Mouse (Mus musculus) embryonic facial prominence, embryonic 12.5 days (tissue): ENCODE results near the gene Gm20518. TPM values are rescaled to one million over a fixed set of nuclear protein-coding genes. Genes with fewer than 3 reads are reported as not detected.

Experiments used
- ATAC-seq: fragments of 200-750 bp; cut with Nextera tagmentation; 2 replicates; pipeline ENCODE4 v1.8.0; 2017; ENCODE audit not compliant: insufficient number of reproducible peaks, insufficient read depth, low FRiP score, low TSS enrichment
- H3K27ac ChIP-seq: fragments of 300-500 bp; sonication (generic); 2 replicates; pipeline ENCODE4 v1.5.1; 2016; ENCODE audit warnings: mild to moderate bottlenecking
- H3K27me3 ChIP-seq: fragments of 300-500 bp; sonication (generic); 2 replicates; pipeline ENCODE4 v1.6.1; 2016; ENCODE audit warnings: mild to moderate bottlenecking, moderate library complexity
- H3K36me3 ChIP-seq: fragments of 300-500 bp; sonication (generic); 2 replicates; pipeline ENCODE4 v1.6.1; 2016; ENCODE audit warnings: mild to moderate bottlenecking
- H3K4me1 ChIP-seq: fragments of 300-500 bp; sonication (generic); 2 replicates; pipeline ENCODE4 v1.6.1; 2016
- H3K4me2 ChIP-seq: fragments of 300-500 bp; sonication (generic); replicated peaks from 2 replicates; pipeline ENCODE4 v1.6.1; 2016; ENCODE audit warnings: mild to moderate bottlenecking, moderate library complexity
- H3K4me3 ChIP-seq: fragments of 300-500 bp; sonication (generic); 2 replicates; pipeline ENCODE4 v1.5.1; 2016; ENCODE audit warnings: mild to moderate bottlenecking
- H3K9ac ChIP-seq: fragments of 300-500 bp; sonication (generic); 2 replicates; pipeline ENCODE4 v1.6.1; 2016; ENCODE audit warnings: mild to moderate bottlenecking, moderate library complexity
- H3K9me3 ChIP-seq: fragments of 300-500 bp; sonication (generic); 2 replicates; pipeline ENCODE4 v1.6.1; 2016; ENCODE audit warnings: mild to moderate bottlenecking, moderate library complexity
- WGBS: fragments of 180-500 bp; shearing (Covaris S2); methylation state at CpG from one replicate; pipeline ENCODE4 v1.1.7; 2016; 5-methylcytosine and 5-hydroxymethylcytosine counted together
- polyA plus RNA-seq: library from polyadenylated mRNA; unstranded; fragments of >200 nt; fragmentation: Nextera tagmentation; extraction: Ambion mirVana; gene quantifications from 2 replicates; pipeline ENCODE4 v1.2.1, GENCODE M21; 2016

Gm20518 gene
- polyA plus RNA-seq, 1 experiment from 2014 or later = 0.19 TPM

- H3K4me1 ChIP-seq = peaks cover 14% of the 10 kb centered on the region
- ATAC-seq = no peak
- no peak overlapping the region for H3K27ac ChIP-seq
- no peaks in the 10 kb centered on the region for H3K36me3 ChIP-seq
- WGBS = 74% methylated on average over 8 of the region's 8 CpGs
- H3K9me3 ChIP-seq = no peaks in the 10 kb centered on the region
- no peak overlapping the region for H3K9ac ChIP-seq
- 0 out of 2 replicates have a peak overlapping the region, but pooled peaks have one; percentile 81 for H3K4me2 ChIP-seq
- H3K4me3 ChIP-seq = no peak overlapping the region
- H3K27me3 ChIP-seq = peaks cover 14% of the 10 kb centered on the region
Observed at GRCm38 (mm10) chr16:17816528-17816927, 74.9 kb downstream of the Gm20518 start.

DNA sequence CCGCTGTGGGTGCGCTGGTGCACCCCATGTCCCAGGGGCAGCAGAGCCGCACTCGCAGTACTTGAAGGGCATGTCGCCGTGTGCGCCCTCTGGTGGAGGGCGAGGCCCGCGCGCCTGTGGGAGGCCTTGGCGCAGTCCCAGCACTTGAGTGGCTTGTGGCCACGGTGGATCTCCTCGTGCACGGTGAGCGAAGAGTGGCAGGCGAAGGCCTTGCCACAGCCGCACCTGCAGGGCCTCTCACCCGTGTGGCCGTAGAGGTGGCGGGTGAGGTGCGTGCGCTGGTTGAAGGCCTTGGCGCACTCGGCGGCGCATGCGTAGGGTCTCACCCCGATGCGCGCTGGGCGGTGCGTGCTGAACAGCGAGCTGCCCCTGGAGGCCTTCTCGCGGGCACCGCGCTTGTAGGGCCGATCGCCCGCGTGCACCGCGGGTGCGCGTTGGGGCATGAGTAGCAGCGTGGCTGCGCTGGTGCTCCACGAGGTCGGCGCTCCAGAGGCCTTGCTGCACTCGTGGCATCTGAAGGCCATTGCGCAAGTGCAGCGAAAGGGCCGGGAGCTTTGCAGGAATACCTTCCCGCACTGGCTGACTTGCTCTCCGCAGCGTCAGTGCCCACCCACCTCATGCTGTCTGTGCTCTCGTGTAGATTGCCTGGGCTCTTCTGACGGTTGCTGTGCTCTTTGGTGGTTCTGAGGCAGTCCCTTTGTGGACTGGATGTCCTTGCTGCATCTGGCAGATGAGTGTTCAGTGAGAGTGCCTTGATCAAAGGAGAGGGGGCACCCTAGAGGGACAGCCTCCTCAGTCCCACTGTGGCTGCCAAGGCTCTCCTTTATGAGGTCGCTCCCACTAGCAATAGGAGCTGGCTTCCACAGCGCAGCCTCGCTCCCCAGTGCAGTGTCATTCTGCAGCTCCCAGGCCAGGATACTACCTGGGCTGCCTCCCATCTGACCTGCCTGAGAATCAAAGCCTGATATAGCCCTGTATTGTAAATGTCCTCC, 75.8 kb downstream of the Gm20518 start:
- 2% methylated on average over 63 of the region's 63 CpGs for WGBS
- ATAC-seq = peak; percentile 76
- Histone ChIP-seq H3K27me3 (peaks cover 14% of the 10 kb centered on the region), H3K36me3 (no peaks in the 10 kb centered on the region), H3K4me1 (peaks cover 18% of the 10 kb centered on the region), H3K27ac (peak overlapping the region; percentile 17; the same call in 1 of the 2 replicates), H3K4me3 (peak overlapping the region; percentile 48), H3K9ac (peak overlapping the region; percentile 59), H3K4me2 (peak overlapping the region; percentile 81), H3K9me3 (no peaks in the 10 kb centered on the region)

DNA sequence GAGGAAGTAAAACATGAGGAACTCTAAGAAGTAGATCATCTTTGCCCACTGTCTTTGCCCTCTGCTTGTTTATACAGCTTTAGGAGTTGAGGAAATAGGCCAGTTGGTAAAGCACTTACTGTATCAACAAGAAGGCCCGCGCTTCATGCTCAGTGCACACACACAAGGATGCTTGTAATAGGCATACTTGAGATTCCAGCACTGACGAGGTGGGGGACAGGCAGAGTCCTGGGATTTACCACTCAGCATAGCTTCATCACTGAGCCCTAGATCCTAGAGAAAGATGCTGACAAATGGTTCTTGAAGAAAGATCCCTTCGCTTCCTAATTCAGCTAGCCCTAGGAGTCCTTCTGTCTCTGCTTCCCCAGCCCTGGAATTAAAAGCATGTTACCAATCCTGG, 78.3 kb downstream of the Gm20518 start:
- no peak for ATAC-seq
- Histone ChIP-seq H3K9me3 (no peaks in the 10 kb centered on the region), H3K36me3 (0 out of 2 replicates have a peak, but pooled peaks cover 6% of the 10 kb centered on the region), H3K27me3 (peaks cover 18% of the 10 kb centered on the region), H3K27ac (no peak overlapping the region), H3K4me3 (no peak overlapping the region), H3K4me2 (no peak overlapping the region), H3K9ac (no peak overlapping the region), H3K4me1 (peaks cover 42% of the 10 kb centered on the region)
- WGBS = 46% methylated on average over 4 of the region's 4 CpGs

- Histone ChIP-seq H3K4me1 (peaks cover 52% of the 10 kb centered on the region), H3K9ac (no peak overlapping the region), H3K4me3 (no peak overlapping the region), H3K27me3 (peaks cover 20% of the 10 kb centered on the region), H3K4me2 (no peak overlapping the region), H3K27ac (no peak overlapping the region), H3K9me3 (no peaks in the 10 kb centered on the region), H3K36me3 (0 out of 2 replicates have a peak, but pooled peaks cover 6% of the 10 kb centered on the region)
- WGBS = 8% methylated on average over 5 of the region's 5 CpGs
- no peak for ATAC-seq
Observed at GRCm38 (mm10) chr16:17812120-17812519, 79.4 kb downstream of the Gm20518 start.

DNA sequence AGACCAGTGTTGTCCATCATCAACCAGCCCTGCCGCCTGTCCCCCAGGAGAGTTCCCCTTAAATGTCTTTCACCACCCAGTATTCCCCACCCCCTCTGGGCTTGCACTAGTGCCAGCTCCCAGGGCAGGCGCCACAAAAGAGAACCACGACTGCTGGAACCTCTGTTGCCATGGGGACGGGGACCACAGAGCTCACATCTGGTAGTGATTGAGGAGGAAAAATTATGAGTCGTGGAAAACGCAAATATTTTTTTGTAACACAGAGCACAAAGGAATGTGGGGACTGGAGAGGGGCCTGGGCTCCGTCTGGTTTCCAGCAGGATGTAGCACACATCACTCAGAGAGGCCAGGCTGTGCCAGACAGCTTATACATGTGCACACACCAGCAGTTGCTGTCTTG, 81.8 kb downstream of the Gm20518 start:
- H3K36me3 ChIP-seq = 0 out of 2 replicates have a peak, but pooled peaks cover 6% of the 10 kb centered on the region
- ATAC-seq = peak; percentile 87
- H3K27me3 ChIP-seq = peaks cover 30% of the 10 kb centered on the region; the same call in 1 of the 2 replicates
- H3K4me2 ChIP-seq = no peak overlapping the region
- H3K27ac ChIP-seq = peak overlapping the region; percentile 95
- no peak overlapping the region for H3K9ac ChIP-seq
- H3K4me1 ChIP-seq = peaks cover 61% of the 10 kb centered on the region
- no peak overlapping the region for H3K4me3 ChIP-seq
- WGBS = 9% methylated on average over 7 of the region's 7 CpGs
- no peaks in the 10 kb centered on the region for H3K9me3 ChIP-seq

GRCm38 (mm10) chr16:17809125-17809524, 82.3 kb downstream of the Gm20518 start:
- H3K4me2 ChIP-seq = no peak overlapping the region
- H3K9ac ChIP-seq = no peak overlapping the region
- H3K4me3 ChIP-seq = no peak overlapping the region
- peaks cover 26% of the 10 kb centered on the region; the same call in 1 of the 2 replicates for H3K27me3 ChIP-seq
- 0 out of 2 replicates have a peak, but pooled peaks cover 6% of the 10 kb centered on the region for H3K36me3 ChIP-seq
- ATAC-seq = no peak
- peaks cover 67% of the 10 kb centered on the region for H3K4me1 ChIP-seq
- WGBS = 77% methylated on average over 4 of the region's 4 CpGs
- no peaks in the 10 kb centered on the region for H3K9me3 ChIP-seq
- peak overlapping the region; percentile 95 for H3K27ac ChIP-seq

- Histone ChIP-seq H3K9ac (peak overlapping the region; percentile 75), H3K4me3 (peak overlapping the region; percentile 39), H3K36me3 (peaks cover 18% of the 10 kb centered on the region), H3K9me3 (no peaks in the 10 kb centered on the region), H3K4me1 (peaks cover 84% of the 10 kb centered on the region), H3K27ac (peak overlapping the region; percentile 80), H3K4me2 (peak overlapping the region; percentile 75), H3K27me3 (peaks cover 37% of the 10 kb centered on the region)
- peak; percentile 64; the same call in 1 of the 2 replicates for ATAC-seq
- WGBS = 3% methylated on average over 73 of the region's 73 CpGs
Observed at GRCm38 (mm10) chr16:17807192-17808009, 84.1 kb downstream of the Gm20518 start.

GRCm38 (mm10) chr16:17806581-17807191, 84.8 kb downstream of the Gm20518 start:
- peak overlapping the region; percentile 75 for H3K9ac ChIP-seq
- no peak for ATAC-seq
- peak overlapping the region; percentile 75 for H3K4me2 ChIP-seq
- peaks cover 18% of the 10 kb centered on the region for H3K36me3 ChIP-seq
- H3K4me1 ChIP-seq = peaks cover 91% of the 10 kb centered on the region
- peak overlapping the region; percentile 80 for H3K27ac ChIP-seq
- H3K9me3 ChIP-seq = no peaks in the 10 kb centered on the region
- peaks cover 44% of the 10 kb centered on the region for H3K27me3 ChIP-seq
- 4% methylated on average over 50 of the region's 50 CpGs for WGBS
- peak overlapping the region; percentile 39 for H3K4me3 ChIP-seq

GRCm38 (mm10) chr16:17804982-17805381, 86.5 kb downstream of the Gm20518 start:
- WGBS = 27% methylated on average over 7 of the region's 7 CpGs
- H3K27me3 ChIP-seq = peaks cover 51% of the 10 kb centered on the region
- H3K36me3 ChIP-seq = peaks cover 18% of the 10 kb centered on the region
- peak overlapping the region; percentile 29; the same call in 1 of the 2 replicates for H3K4me3 ChIP-seq
- ATAC-seq = no peak
- peaks cover 97% of the 10 kb centered on the region for H3K4me1 ChIP-seq
- peak overlapping the region; percentile 47 for H3K4me2 ChIP-seq
- H3K9ac ChIP-seq = peak overlapping the region; percentile 21
- no peaks in the 10 kb centered on the region for H3K9me3 ChIP-seq
- H3K27ac ChIP-seq = no peak overlapping the region

- Histone ChIP-seq H3K9me3 (no peaks in the 10 kb centered on the region), H3K27ac (no peak overlapping the region), H3K4me1 (peaks cover 97% of the 10 kb centered on the region), H3K27me3 (peaks cover 53% of the 10 kb centered on the region), H3K9ac (peak overlapping the region; percentile 21), H3K4me2 (peak overlapping the region; percentile 47), H3K36me3 (peaks cover 18% of the 10 kb centered on the region), H3K4me3 (peak overlapping the region; percentile 29)
- 5% methylated on average over 33 of the region's 33 CpGs for WGBS
- ATAC-seq = no peak
Observed at GRCm38 (mm10) chr16:17804449-17804912, 87.0 kb downstream of the Gm20518 start.
